Mouse (Mus musculus) cerebellum, adult 2 months (tissue): ENCODE measurements at regions not wholly inside any gene's neighbourhood (a gene's known extent, or its start where the extent isn't known, plus 50 kb on each side); places are given as distances from the start of the nearest gene placed in this dataset.

Experiments used
- DNase-seq, 2 experiments: peaks; one replicate each; pipeline ENCODE4 v3.0.0; 2021
- H3K27ac ChIP-seq: fragments of 200-500 bp; 2 replicates; pipeline ENCODE4 v1.5.1; 2012; ENCODE audit warnings: low read length, control low read depth, inconsistent platforms; ENCODE audit not compliant: insufficient read depth
- H3K27me3 ChIP-seq: fragments of 200-500 bp; 2 replicates; pipeline ENCODE4 v1.6.1; 2012; ENCODE audit warnings: inconsistent platforms, mild to moderate bottlenecking, low read length, moderate library complexity; ENCODE audit not compliant: control insufficient read depth, insufficient read depth
- H3K4me1 ChIP-seq: fragments of 200-500 bp; 2 replicates; pipeline ENCODE4 v1.6.1; 2011; ENCODE audit warnings: low read length; ENCODE audit not compliant: control insufficient read depth, insufficient read depth
- H3K4me3 ChIP-seq: fragments of 200-500 bp; replicated peaks from 2 replicates; pipeline ENCODE3; 2011; ENCODE audit warnings: mild to moderate bottlenecking, low read depth, low read length, control low read depth; ENCODE audit not compliant: insufficient read depth
- CTCF ChIP-seq: fragments of 200-500 bp; IDR thresholded peaks from 2 replicates; pipeline ENCODE4 v1.5.1; 2011; ENCODE audit warnings: low read depth, mild to moderate bottlenecking, control low read depth, low read length, moderate library complexity, borderline replicate concordance; ENCODE audit not compliant: insufficient read depth
- POLR2A ChIP-seq: fragments of 200-500 bp; IDR thresholded peaks from 2 replicates; pipeline ENCODE4 v1.6.1; 2011; ENCODE audit warnings: low read length, control low read depth, borderline replicate concordance; ENCODE audit not compliant: insufficient read depth

DNA sequence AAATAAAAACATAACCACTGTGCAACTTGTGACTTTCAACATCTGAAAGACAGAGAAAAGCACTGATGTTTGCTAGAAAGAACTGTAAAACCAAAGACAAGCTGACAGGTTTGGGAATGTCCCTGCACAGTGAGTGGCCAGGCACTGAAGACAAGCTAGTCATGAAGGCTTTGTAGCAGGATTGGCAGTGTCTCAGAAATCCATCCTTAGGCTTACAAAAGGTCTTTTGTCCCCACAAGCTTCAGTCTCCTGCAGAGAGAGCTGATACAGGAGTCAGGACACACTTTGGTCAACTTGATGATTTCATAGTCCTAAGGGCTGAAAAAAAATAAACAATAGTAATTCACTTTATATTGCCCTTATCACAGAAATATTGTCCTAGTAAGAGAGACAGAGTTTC, 294.9 kb downstream of the Ptbp2 start:
- no peak for DNase-seq
- Histone ChIP-seq H3K4me1 (no peaks in the 10 kb centered on the region), H3K27me3 (no peaks in the 10 kb centered on the region), H3K27ac (no peak overlapping the region), H3K4me3 (no peak overlapping the region)
- no peak for TF ChIP-seq CTCF
- TF ChIP-seq POLR2A = no peak
